Mouse (Mus musculus) kidney, adult 2 months (tissue): ENCODE results near the gene Tigd4.

Experiments
- CTCF ChIP-seq: fragments of 200-500 bp; conservative IDR thresholded peaks from 2 replicates; pipeline ENCODE4 v1.5.1; 2011; ENCODE audit warnings: low read depth, mild to moderate bottlenecking, control low read depth, low read length, moderate library complexity, mixed read lengths; ENCODE audit not compliant: insufficient read depth, insufficient read length
- POLR2A ChIP-seq: fragments of 200-500 bp; IDR thresholded peaks from one replicate; pipeline ENCODE4 v1.6.1; 2011; ENCODE audit warnings: low read depth, low read length, control low read depth

GRCm38 (mm10) chr3:84563415-84563814 is 30.0 kb upstream of the Tigd4 start:
- TF ChIP-seq CTCF (no peak), POLR2A (no peak)
